Mouse (Mus musculus) kidney, adult 2 months (tissue): ENCODE results near the gene Erbin. TPM values are rescaled to one million over a fixed set of nuclear protein-coding genes. Genes with fewer than 3 reads are reported as not detected.

Experiments used
- DNase-seq: peaks from one replicate; pipeline ENCODE4 v3.0.0; 2021
- H3K27ac ChIP-seq: fragments of 200-500 bp; 2 replicates; pipeline ENCODE4 v1.5.1; 2012; ENCODE audit warnings: low read depth, low read length, control low read depth, inconsistent platforms; ENCODE audit not compliant: insufficient read depth
- H3K27me3 ChIP-seq: fragments of 200-500 bp; replicated peaks from 2 replicates; pipeline ENCODE4 v1.6.1; 2012; ENCODE audit warnings: mild to moderate bottlenecking, moderate library complexity, low read length, inconsistent platforms; ENCODE audit not compliant: control insufficient read depth, insufficient read depth
- H3K36me3 ChIP-seq: fragments of 200-500 bp; 2 replicates; pipeline ENCODE4 v1.6.1; 2012; ENCODE audit warnings: mild to moderate bottlenecking, moderate library complexity, low read length, inconsistent platforms; ENCODE audit not compliant: control insufficient read depth, insufficient read depth
- H3K4me1 ChIP-seq: fragments of 200-500 bp; 2 replicates; pipeline ENCODE4 v1.6.1; 2011; ENCODE audit warnings: low read length; ENCODE audit not compliant: control insufficient read depth, insufficient read depth
- H3K4me3 ChIP-seq: fragments of 200-500 bp; 2 replicates; pipeline ENCODE4 v1.5.1; 2011; ENCODE audit warnings: mild to moderate bottlenecking, low read depth, low read length, control low read depth; ENCODE audit not compliant: insufficient read depth
- CTCF ChIP-seq: fragments of 200-500 bp; conservative IDR thresholded peaks from 2 replicates; pipeline ENCODE4 v1.5.1; 2011; ENCODE audit warnings: low read depth, mild to moderate bottlenecking, control low read depth, low read length, moderate library complexity, mixed read lengths; ENCODE audit not compliant: insufficient read depth, insufficient read length
- POLR2A ChIP-seq: fragments of 200-500 bp; IDR thresholded peaks from one replicate; pipeline ENCODE4 v1.6.1; 2011; ENCODE audit warnings: low read depth, low read length, control low read depth
- WGBS: fragments of 180-500 bp; shearing (Covaris S2); methylation state at CpG from one replicate; pipeline ENCODE4 v1.1.7; 2018; 5-methylcytosine and 5-hydroxymethylcytosine counted together
- polyA plus RNA-seq: library from polyadenylated mRNA; depleted of rRNA; stranded (reverse); fragments of >200 nt; gene quantifications from 2 replicates; pipeline ENCODE4 v1.2.3, GENCODE M21; 2012; rRNA removed

Gene Erbin
- polyA plus RNA-seq, 1 experiment, result 18.9 TPM

DNA sequence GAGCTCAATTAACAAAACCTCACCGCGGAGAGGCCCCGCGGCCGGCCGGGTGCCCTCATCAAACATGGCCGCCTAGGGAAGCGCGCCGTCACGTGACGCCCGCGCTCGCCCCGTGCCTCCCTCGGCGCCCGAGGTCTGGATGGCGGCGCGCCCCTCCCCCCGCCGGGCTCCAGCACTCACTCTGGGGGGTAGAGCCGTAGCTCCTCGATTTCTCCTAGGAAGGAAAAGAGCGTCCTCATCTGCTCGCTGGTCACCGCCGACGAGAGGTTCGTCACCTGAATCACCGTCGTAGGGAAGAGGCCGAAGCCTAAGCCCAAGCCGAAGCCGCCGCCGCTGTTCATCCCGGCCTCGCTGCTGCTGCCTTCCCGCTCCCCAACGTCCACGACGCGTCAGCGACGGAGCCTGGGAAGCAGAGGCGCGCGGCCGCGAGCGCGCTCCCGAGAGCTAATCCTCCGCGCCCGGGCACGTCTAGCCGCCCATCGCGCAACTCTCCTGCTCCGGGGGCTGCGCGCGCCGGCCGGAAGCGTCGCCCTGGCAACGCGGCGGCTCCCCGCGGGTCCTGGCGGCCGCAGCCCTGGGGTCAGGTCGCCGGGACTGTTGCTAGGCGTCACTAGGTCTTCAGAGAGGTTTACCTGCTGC lies 146.1 kb downstream of the Erbin start, which contains the start of gene Srek1:
Gene Srek1, minus strand, starts transcription at position 490 of the 639 bp plus-strand sequence.
- Histone ChIP-seq H3K36me3 (no peaks in the 10 kb centered on the region), H3K27me3 (no peaks in the 10 kb centered on the region), H3K27ac (peak within 1 kb of the TSS; percentile 100), H3K4me1 (peaks cover 3% of the 10 kb centered on the region; the same call in 1 of the 2 replicates), H3K4me3 (peak within 1 kb of the TSS; percentile 95)
- DNase-seq, result peak; percentile 96
- WGBS, result under 1% methylated on average over 81 of the region's 81 CpGs
- peak; percentile 53 for TF ChIP-seq POLR2A
- no peak for TF ChIP-seq CTCF

DNA sequence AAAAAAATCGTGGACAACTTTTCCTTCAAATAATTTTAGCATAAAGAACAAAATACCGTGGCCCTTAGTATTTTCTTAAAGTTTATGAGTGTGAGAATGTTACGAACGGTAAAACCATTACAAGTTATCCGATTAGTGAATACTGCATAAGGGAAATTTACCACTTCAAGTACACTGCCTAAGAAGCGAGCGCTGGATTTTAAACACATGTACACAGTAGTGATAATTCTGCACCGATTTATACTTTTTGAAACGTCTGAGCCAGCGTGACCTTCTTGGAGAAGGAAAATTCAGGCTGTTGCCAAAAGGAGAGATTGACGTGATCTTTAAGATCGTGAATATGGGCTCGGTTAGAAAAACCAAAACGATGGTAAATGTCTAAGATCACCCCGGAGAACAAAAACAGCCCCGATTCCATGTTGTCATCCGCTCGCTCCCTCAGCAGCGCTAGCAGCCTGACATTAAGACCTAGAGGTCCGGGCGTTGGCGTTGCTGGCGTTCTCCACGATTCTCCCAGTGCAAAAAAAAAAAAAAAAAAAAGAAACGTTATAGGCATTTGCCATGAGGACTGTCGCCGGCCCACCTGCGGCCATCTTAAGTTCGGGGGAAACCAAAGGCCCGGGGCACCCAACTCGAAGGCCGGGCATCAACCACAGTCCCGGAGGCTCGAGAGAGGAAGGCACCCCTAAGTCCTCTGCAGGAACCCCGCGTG lies 146.8 kb downstream of the Erbin start:
- Histone ChIP-seq H3K4me3 (peak overlapping the region; percentile 95), H3K27me3 (no peaks in the 10 kb centered on the region), H3K4me1 (peaks cover 3% of the 10 kb centered on the region; the same call in 1 of the 2 replicates), H3K27ac (peak overlapping the region; percentile 100), H3K36me3 (no peaks in the 10 kb centered on the region; the same call in 1 of the 2 replicates)
- under 1% methylated on average over 36 of the region's 36 CpGs for WGBS
- DNase-seq, result no peak
- TF ChIP-seq POLR2A (no peak), CTCF (no peak)

- WGBS, result 34% methylated on average over 5 of the region's 5 CpGs
- TF ChIP-seq POLR2A, result no peak
- no peak for TF ChIP-seq CTCF
- DNase-seq, result peak; percentile 19
Observed at GRCm38 (mm10) chr13:103772917-103773316, 147.4 kb downstream of the Erbin start.

DNA sequence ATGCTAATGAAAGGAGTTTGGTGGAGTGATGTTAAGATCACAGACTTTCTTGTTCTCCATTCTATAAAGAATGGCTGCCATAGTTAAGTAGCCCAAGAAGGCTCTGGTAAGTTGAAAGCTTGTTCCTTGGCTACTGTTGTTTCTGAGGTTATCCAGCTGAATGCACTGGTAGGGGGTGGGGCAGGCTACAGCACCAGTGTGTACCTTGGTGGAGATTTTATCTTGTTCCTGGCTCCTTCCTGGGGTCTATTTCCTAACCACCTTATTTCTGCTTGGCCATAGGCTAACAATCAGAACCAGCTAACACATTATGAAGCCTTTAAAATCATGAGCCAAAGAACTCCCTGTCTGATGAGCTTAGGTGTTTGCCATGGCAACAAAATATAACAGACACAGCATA lies 149.5 kb downstream of the Erbin start:
- no peak overlapping the region for H3K27ac ChIP-seq
- TF ChIP-seq POLR2A (no peak), CTCF (no peak)
- peaks cover 2% of the 10 kb centered on the region; the same call in 1 of the 2 replicates for H3K36me3 ChIP-seq

More at GRCm38 (mm10) chr13:103772917-103773316, 147.4 kb downstream of the Erbin start:
- no peak overlapping the region for H3K27ac ChIP-seq
- peaks cover under 1% of the 10 kb centered on the region; the same call in 1 of the 2 replicates for H3K36me3 ChIP-seq
- H3K4me3 ChIP-seq, result no peak overlapping the region
- H3K4me1 ChIP-seq, result peaks cover 3% of the 10 kb centered on the region; the same call in 1 of the 2 replicates
- H3K27me3 ChIP-seq, result no peaks in the 10 kb centered on the region

More for the DNA sequence above, 149.5 kb downstream of the Erbin start:
- Histone ChIP-seq H3K4me3 (no peak overlapping the region), H3K27me3 (no peaks in the 10 kb centered on the region), H3K4me1 (peaks cover 3% of the 10 kb centered on the region; the same call in 1 of the 2 replicates)
- peak; percentile 26 for DNase-seq

Other genes with a start within 250 kb of the Erbin start
- gene Srek1, start 145.9 kb downstream of the Erbin start, polyA plus RNA-seq, result 34.0 and 42.2 TPM in 2 replicates
- gene Nln, start 189.1 kb upstream of the Erbin start, polyA plus RNA-seq, result 10.7 and 11.3 TPM in 2 replicates
- 1.1 and 1.3 TPM in 2 replicates for gene Sgtb, start 189.2 kb upstream of the Erbin start, polyA plus RNA-seq